Mouse (Mus musculus): ENCODE measurements around the gene Ch25h. TPM values are rescaled to one million over a fixed set of nuclear protein-coding genes. Genes with fewer than 3 reads are reported as not detected.

Ch25h gene
- polyA plus RNA-seq, 1 experiment, result 3.5 TPM

GRCm38 (mm10) chr19:34515681-34516080, 40.7 kb upstream of the Ch25h start:
- no peak for DNase-seq (ENCODE audit: low read depth)
- no peak for TF ChIP-seq CTCF (IDR thresholded peaks at IDR 0.05; ENCODE audit: borderline replicate concordance, extremely low read depth, insufficient read depth, insufficient read length)
- no peak for TF ChIP-seq POLR2A (IDR thresholded peaks at IDR 0.05; ENCODE audit: borderline replicate concordance, extremely low read depth, insufficient read depth, insufficient read length, poor library complexity, severe bottlenecking)

GRCm38 (mm10) chr19:34511528-34511927, 36.6 kb upstream of the Ch25h start:
- TF ChIP-seq CTCF (IDR thresholded peaks at IDR 0.05; ENCODE audit: borderline replicate concordance, extremely low read depth, insufficient read depth, insufficient read length), result no peak
- TF ChIP-seq POLR2A (IDR thresholded peaks at IDR 0.05; ENCODE audit: borderline replicate concordance, extremely low read depth, insufficient read depth, insufficient read length, poor library complexity, severe bottlenecking), result no peak

GRCm38 (mm10) chr19:34510717-34511116, 35.8 kb upstream of the Ch25h start:
- TF ChIP-seq CTCF (IDR thresholded peaks at IDR 0.05; ENCODE audit: borderline replicate concordance, extremely low read depth, insufficient read depth, insufficient read length), result no peak
- DNase-seq (ENCODE audit: low read depth), result no peak

More at GRCm38 (mm10) chr19:34511528-34511927, 36.6 kb upstream of the Ch25h start:
- no peak for DNase-seq (ENCODE audit: low read depth)

- DNase-seq (ENCODE audit: low read depth), result no peak
- TF ChIP-seq POLR2A (IDR thresholded peaks at IDR 0.05; ENCODE audit: borderline replicate concordance, extremely low read depth, insufficient read depth, insufficient read length, poor library complexity, severe bottlenecking) (no peak), CTCF (IDR thresholded peaks at IDR 0.05; ENCODE audit: borderline replicate concordance, extremely low read depth, insufficient read depth, insufficient read length) (no peak)
Measured at GRCm38 (mm10) chr19:34505161-34505721, 30.3 kb upstream of the Ch25h start.

- TF ChIP-seq POLR2A (IDR thresholded peaks at IDR 0.05; ENCODE audit: borderline replicate concordance, extremely low read depth, insufficient read depth, insufficient read length, poor library complexity, severe bottlenecking), result no peak
- peak; percentile 60; the same call in 1 of the 2 replicates for TF ChIP-seq CTCF (IDR thresholded peaks at IDR 0.05; ENCODE audit: borderline replicate concordance, extremely low read depth, insufficient read depth, insufficient read length)
- DNase-seq (ENCODE audit: low read depth), result peak; percentile 54
Measured at GRCm38 (mm10) chr19:34500763-34501162, 25.8 kb upstream of the Ch25h start.

- no peak for DNase-seq (ENCODE audit: low read depth)
- TF ChIP-seq POLR2A (IDR thresholded peaks at IDR 0.05; ENCODE audit: borderline replicate concordance, extremely low read depth, insufficient read depth, insufficient read length, poor library complexity, severe bottlenecking) (no peak), CTCF (IDR thresholded peaks at IDR 0.05; ENCODE audit: borderline replicate concordance, extremely low read depth, insufficient read depth, insufficient read length) (no peak)
Measured at GRCm38 (mm10) chr19:34496353-34496752, 21.4 kb upstream of the Ch25h start.

GRCm38 (mm10) chr19:34493859-34494258, 18.9 kb upstream of the Ch25h start:
- TF ChIP-seq CTCF (IDR thresholded peaks at IDR 0.05; ENCODE audit: borderline replicate concordance, extremely low read depth, insufficient read depth, insufficient read length) (no peak), POLR2A (IDR thresholded peaks at IDR 0.05; ENCODE audit: borderline replicate concordance, extremely low read depth, insufficient read depth, insufficient read length, poor library complexity, severe bottlenecking) (no peak)
- no peak for DNase-seq (ENCODE audit: low read depth)

GRCm38 (mm10) chr19:34483547-34483946, 8.6 kb upstream of the Ch25h start:
- DNase-seq (ENCODE audit: low read depth), result peak; percentile 70
- TF ChIP-seq CTCF (IDR thresholded peaks at IDR 0.05; ENCODE audit: borderline replicate concordance, extremely low read depth, insufficient read depth, insufficient read length), result peak; percentile 49; the same call in 1 of the 2 replicates
- TF ChIP-seq POLR2A (IDR thresholded peaks at IDR 0.05; ENCODE audit: borderline replicate concordance, extremely low read depth, insufficient read depth, insufficient read length, poor library complexity, severe bottlenecking), result no peak

- DNase-seq (ENCODE audit: low read depth), result peak; percentile 47
- TF ChIP-seq CTCF (IDR thresholded peaks at IDR 0.05; ENCODE audit: borderline replicate concordance, extremely low read depth, insufficient read depth, insufficient read length), result no peak
- no peak for TF ChIP-seq POLR2A (IDR thresholded peaks at IDR 0.05; ENCODE audit: borderline replicate concordance, extremely low read depth, insufficient read depth, insufficient read length, poor library complexity, severe bottlenecking)
Measured at GRCm38 (mm10) chr19:34474228-34474990, 555 bp downstream of the Ch25h start.

GRCm38 (mm10) chr19:34471703-34472102, 3.3 kb downstream of the Ch25h start:
- TF ChIP-seq CTCF (IDR thresholded peaks at IDR 0.05; ENCODE audit: borderline replicate concordance, extremely low read depth, insufficient read depth, insufficient read length) (no peak), POLR2A (IDR thresholded peaks at IDR 0.05; ENCODE audit: borderline replicate concordance, extremely low read depth, insufficient read depth, insufficient read length, poor library complexity, severe bottlenecking) (no peak)
- DNase-seq (ENCODE audit: low read depth), result no peak

- DNase-seq (ENCODE audit: low read depth), result no peak
- no peak for TF ChIP-seq POLR2A (IDR thresholded peaks at IDR 0.05; ENCODE audit: borderline replicate concordance, extremely low read depth, insufficient read depth, insufficient read length, poor library complexity, severe bottlenecking)
- TF ChIP-seq CTCF (IDR thresholded peaks at IDR 0.05; ENCODE audit: borderline replicate concordance, extremely low read depth, insufficient read depth, insufficient read length), result no peak
Measured at GRCm38 (mm10) chr19:34468794-34469193, 6.2 kb downstream of the Ch25h start.

GRCm38 (mm10) chr19:34468216-34468615, 6.7 kb downstream of the Ch25h start:
- TF ChIP-seq POLR2A (IDR thresholded peaks at IDR 0.05; ENCODE audit: borderline replicate concordance, extremely low read depth, insufficient read depth, insufficient read length, poor library complexity, severe bottlenecking), result no peak
- no peak for TF ChIP-seq CTCF (IDR thresholded peaks at IDR 0.05; ENCODE audit: borderline replicate concordance, extremely low read depth, insufficient read depth, insufficient read length)
- no peak for DNase-seq (ENCODE audit: low read depth)

Measured in brain, embryonic 14.5 days (tissue).